Mouse (Mus musculus): Measurements from ENCODE around the gene Parvg. TPM values are rescaled to one million over a fixed set of nuclear protein-coding genes. Genes with fewer than 3 reads are reported as not detected.

Parvg gene
- polyA plus RNA-seq, 1 experiment from 2014 or later: 14.8 TPM

GRCm38 (mm10) chr15:84351915-84352844 lies 28.4 kb downstream of the Parvg start:
- ATAC-seq (ENCODE audit: low read depth): no peak

GRCm38 (mm10) chr15:84355081-84355480 lies 31.3 kb downstream of the Parvg start:
- WGBS (ENCODE audit: insufficient replicate concordance): 23% methylated on average over 5 of the region's 5 CpGs

More at GRCm38 (mm10) chr15:84351915-84352844, 28.4 kb downstream of the Parvg start:
- Histone ChIP-seq H3K27ac (ENCODE audit: low read length) (no peak overlapping the region), H3K27me3 (ENCODE audit: control insufficient read depth, insufficient read depth, low read depth, low read length) (no peaks in the 10 kb centered on the region), H3K4me2 (ENCODE audit: low read depth, low read length) (no peak overlapping the region), H3K9me3 (replicated peaks; ENCODE audit: control insufficient read depth, low read length) (0 out of 2 replicates have a peak, but pooled peaks cover 3% of the 10 kb centered on the region), H3K9ac (ENCODE audit: low read depth, low read length) (no peak overlapping the region), H3K4me1 (ENCODE audit: control insufficient read depth, low read depth, low read length) (no peaks in the 10 kb centered on the region; the same call in none of the 2 replicates), H3K4me3 (ENCODE audit: low read depth, low read length) (no peak overlapping the region), H3K36me3 (ENCODE audit: control insufficient read depth, insufficient read depth) (no peaks in the 10 kb centered on the region)
- WGBS (ENCODE audit: insufficient replicate concordance): 65% methylated on average over 21 of the region's 21 CpGs

GRCm38 (mm10) chr15:84364746-84365145 lies 40.9 kb downstream of the Parvg start:
- H3K9ac ChIP-seq (ENCODE audit: low read depth, low read length): no peak overlapping the region

More at GRCm38 (mm10) chr15:84355081-84355480, 31.3 kb downstream of the Parvg start:
- H3K9me3 ChIP-seq (replicated peaks; ENCODE audit: control insufficient read depth, low read length): no peaks in the 10 kb centered on the region
- H3K4me2 ChIP-seq (ENCODE audit: low read depth, low read length): no peak overlapping the region
- H3K4me3 ChIP-seq (ENCODE audit: low read depth, low read length): no peak overlapping the region
- no peak for ATAC-seq (ENCODE audit: low read depth)
- H3K4me1 ChIP-seq (ENCODE audit: control insufficient read depth, low read depth, low read length): no peaks in the 10 kb centered on the region; the same call in none of the 2 replicates
- H3K36me3 ChIP-seq (ENCODE audit: control insufficient read depth, insufficient read depth): no peaks in the 10 kb centered on the region
- H3K27me3 ChIP-seq (ENCODE audit: control insufficient read depth, insufficient read depth, low read depth, low read length): no peaks in the 10 kb centered on the region
- no peak overlapping the region for H3K27ac ChIP-seq (ENCODE audit: low read length)
- H3K9ac ChIP-seq (ENCODE audit: low read depth, low read length): no peak overlapping the region

DNA sequence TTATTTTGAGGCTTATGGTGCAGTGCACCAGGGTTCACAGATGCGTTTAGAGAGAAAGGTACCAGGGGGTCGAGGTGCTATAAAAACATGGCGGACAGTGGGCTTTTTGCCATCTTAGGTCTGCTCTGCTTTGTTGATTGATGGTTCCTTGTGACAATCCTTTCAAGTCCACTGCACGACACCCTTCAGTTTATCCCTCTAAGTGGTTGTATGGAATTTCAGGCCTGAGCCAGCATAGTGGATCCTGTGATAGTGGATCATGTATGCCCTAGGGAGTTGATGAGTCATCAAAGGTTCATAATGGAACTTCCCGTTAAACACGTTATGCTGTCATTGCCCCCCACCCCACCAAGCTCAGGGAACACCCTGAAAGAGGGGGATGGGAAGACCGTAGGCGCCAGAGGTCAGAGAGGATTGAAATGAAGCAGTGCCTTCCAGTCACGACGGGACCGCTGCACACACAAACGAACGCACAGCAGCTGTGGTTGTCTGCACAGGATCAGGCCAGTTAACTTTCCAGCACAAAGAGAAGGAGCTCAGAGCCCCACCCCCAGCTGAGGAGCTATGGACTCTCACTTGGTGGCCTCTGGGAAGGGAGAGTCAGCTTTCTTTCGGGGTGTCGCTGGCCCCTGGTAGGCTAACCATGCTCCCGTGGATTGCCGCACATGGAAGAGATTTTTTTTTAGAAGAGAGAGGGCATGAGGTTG lies 42.0 kb downstream of the Parvg start:
- Histone ChIP-seq H3K9ac (ENCODE audit: low read depth, low read length) (no peak overlapping the region), H3K36me3 (ENCODE audit: control insufficient read depth, insufficient read depth) (no peaks in the 10 kb centered on the region), H3K4me1 (ENCODE audit: control insufficient read depth, low read depth, low read length) (no peaks in the 10 kb centered on the region), H3K4me3 (ENCODE audit: low read depth, low read length) (no peak overlapping the region), H3K27ac (ENCODE audit: low read length) (no peak overlapping the region), H3K27me3 (ENCODE audit: control insufficient read depth, insufficient read depth, low read depth, low read length) (no peaks in the 10 kb centered on the region), H3K9me3 (replicated peaks; ENCODE audit: control insufficient read depth, low read length) (no peaks in the 10 kb centered on the region), H3K4me2 (ENCODE audit: low read depth, low read length) (no peak overlapping the region)
- no peak for ATAC-seq (ENCODE audit: low read depth)
- 75% methylated on average over 17 of the region's 17 CpGs for WGBS (ENCODE audit: insufficient replicate concordance)

More at GRCm38 (mm10) chr15:84364746-84365145, 40.9 kb downstream of the Parvg start:
- Histone ChIP-seq H3K4me1 (ENCODE audit: control insufficient read depth, low read depth, low read length) (no peaks in the 10 kb centered on the region), H3K9me3 (replicated peaks; ENCODE audit: control insufficient read depth, low read length) (no peaks in the 10 kb centered on the region), H3K36me3 (ENCODE audit: control insufficient read depth, insufficient read depth) (no peaks in the 10 kb centered on the region), H3K27me3 (ENCODE audit: control insufficient read depth, insufficient read depth, low read depth, low read length) (no peaks in the 10 kb centered on the region), H3K4me3 (ENCODE audit: low read depth, low read length) (no peak overlapping the region), H3K27ac (ENCODE audit: low read length) (no peak overlapping the region), H3K4me2 (ENCODE audit: low read depth, low read length) (no peak overlapping the region)
- ATAC-seq (ENCODE audit: low read depth): no peak
- WGBS (ENCODE audit: insufficient replicate concordance): 62% methylated on average over 3 of the region's 3 CpGs

DNA sequence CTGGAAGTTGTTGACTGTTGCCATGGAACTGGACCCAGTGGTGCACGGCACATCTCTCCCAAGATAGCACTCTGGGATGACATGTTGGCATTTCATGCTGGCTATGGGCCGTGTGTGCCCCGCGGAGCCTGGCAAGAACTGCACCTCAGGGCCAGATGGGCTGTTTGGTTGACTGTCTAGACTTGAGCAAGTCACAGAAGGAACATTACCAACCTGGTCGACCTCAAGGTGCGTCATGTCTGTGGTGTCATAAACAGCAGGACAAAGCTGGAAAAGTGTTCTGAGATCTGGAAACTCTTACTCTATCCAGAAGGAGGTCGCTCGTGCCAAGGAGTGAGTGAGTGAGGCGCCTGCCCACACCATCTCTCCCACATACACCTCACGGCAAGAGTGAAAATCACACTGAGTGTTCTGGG lies 42.8 kb downstream of the Parvg start:
- WGBS (ENCODE audit: insufficient replicate concordance): 69% methylated on average over 10 of the region's 10 CpGs
- ATAC-seq (ENCODE audit: low read depth): no peak
- Histone ChIP-seq H3K4me2 (ENCODE audit: low read depth, low read length) (no peak overlapping the region), H3K4me1 (ENCODE audit: control insufficient read depth, low read depth, low read length) (no peaks in the 10 kb centered on the region), H3K9ac (ENCODE audit: low read depth, low read length) (no peak overlapping the region), H3K27ac (ENCODE audit: low read length) (no peak overlapping the region), H3K9me3 (replicated peaks; ENCODE audit: control insufficient read depth, low read length) (no peaks in the 10 kb centered on the region), H3K36me3 (ENCODE audit: control insufficient read depth, insufficient read depth) (no peaks in the 10 kb centered on the region), H3K4me3 (ENCODE audit: low read depth, low read length) (no peak overlapping the region), H3K27me3 (ENCODE audit: control insufficient read depth, insufficient read depth, low read depth, low read length) (no peaks in the 10 kb centered on the region)

DNA sequence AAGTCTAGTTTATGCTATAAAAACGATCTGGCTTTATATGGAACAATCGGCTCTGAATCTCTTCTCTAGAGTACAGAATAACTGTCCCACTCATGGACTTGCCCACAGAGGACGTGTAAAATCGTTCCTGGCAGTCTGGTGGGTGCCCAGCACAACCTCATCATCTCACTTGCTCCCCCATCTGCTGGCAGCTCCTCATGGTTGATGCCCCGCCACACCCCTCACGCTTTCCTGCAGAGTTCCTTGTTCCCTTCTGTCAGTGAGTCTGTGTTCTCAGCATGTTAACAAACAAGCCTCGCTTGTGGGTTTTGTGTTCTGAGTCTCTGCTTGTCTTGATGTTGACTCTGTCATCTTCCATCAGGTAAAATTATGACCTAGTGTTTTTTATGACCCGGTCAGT lies 43.6 kb downstream of the Parvg start:
- H3K36me3 ChIP-seq (ENCODE audit: control insufficient read depth, insufficient read depth): no peaks in the 10 kb centered on the region
- H3K4me3 ChIP-seq (ENCODE audit: low read depth, low read length): no peak overlapping the region
- H3K9ac ChIP-seq (ENCODE audit: low read depth, low read length): no peak overlapping the region
- ATAC-seq (ENCODE audit: low read depth): no peak
- H3K4me2 ChIP-seq (ENCODE audit: low read depth, low read length): no peak overlapping the region
- WGBS (ENCODE audit: insufficient replicate concordance): 52% methylated on average over 8 of the region's 8 CpGs
- no peaks in the 10 kb centered on the region for H3K9me3 ChIP-seq (replicated peaks; ENCODE audit: control insufficient read depth, low read length)
- H3K27ac ChIP-seq (ENCODE audit: low read length): no peak overlapping the region
- no peaks in the 10 kb centered on the region for H3K4me1 ChIP-seq (ENCODE audit: control insufficient read depth, low read depth, low read length)
- H3K27me3 ChIP-seq (ENCODE audit: control insufficient read depth, insufficient read depth, low read depth, low read length): no peaks in the 10 kb centered on the region

- H3K36me3 ChIP-seq (ENCODE audit: control insufficient read depth, insufficient read depth): no peaks in the 10 kb centered on the region
- WGBS (ENCODE audit: insufficient replicate concordance): 63% methylated on average over 5 of the region's 5 CpGs
Measured at GRCm38 (mm10) chr15:84372801-84373200, 49.0 kb downstream of the Parvg start.

DNA sequence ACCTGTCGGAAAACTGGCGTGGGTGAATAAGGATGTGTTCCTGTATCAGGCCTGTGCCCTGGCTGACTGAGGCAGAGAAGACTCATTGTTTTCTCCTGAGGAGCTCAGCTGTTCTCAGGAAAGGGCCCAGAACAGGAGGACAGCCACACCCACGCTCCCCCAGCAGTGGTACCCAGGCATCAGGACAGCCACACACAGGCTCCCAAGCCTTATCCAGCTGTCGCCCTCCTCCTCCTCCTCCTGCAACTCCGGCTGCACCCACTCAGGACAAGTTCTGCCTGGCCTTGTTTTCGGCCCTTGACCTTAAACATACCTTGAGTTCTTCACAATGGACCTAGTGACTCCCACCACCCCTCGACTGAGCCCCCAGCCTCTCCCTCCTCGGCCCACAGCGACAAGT lies 54.9 kb downstream of the Parvg start:
- Histone ChIP-seq H3K9ac (ENCODE audit: low read depth, low read length) (no peak overlapping the region), H3K36me3 (ENCODE audit: control insufficient read depth, insufficient read depth) (no peaks in the 10 kb centered on the region), H3K4me1 (ENCODE audit: control insufficient read depth, low read depth, low read length) (no peaks in the 10 kb centered on the region), H3K9me3 (replicated peaks; ENCODE audit: control insufficient read depth, low read length) (0 out of 2 replicates have a peak, but pooled peaks cover 4% of the 10 kb centered on the region), H3K27me3 (ENCODE audit: control insufficient read depth, insufficient read depth, low read depth, low read length) (no peaks in the 10 kb centered on the region), H3K27ac (ENCODE audit: low read length) (no peak overlapping the region), H3K4me2 (ENCODE audit: low read depth, low read length) (no peak overlapping the region), H3K4me3 (ENCODE audit: low read depth, low read length) (no peak overlapping the region)
- ATAC-seq (ENCODE audit: low read depth): no peak
- WGBS (ENCODE audit: insufficient replicate concordance): 67% methylated on average over 9 of the region's 9 CpGs

More at GRCm38 (mm10) chr15:84372801-84373200, 49.0 kb downstream of the Parvg start:
- H3K9ac ChIP-seq (ENCODE audit: low read depth, low read length): no peak overlapping the region
- H3K4me1 ChIP-seq (ENCODE audit: control insufficient read depth, low read depth, low read length): no peaks in the 10 kb centered on the region
- H3K9me3 ChIP-seq (replicated peaks; ENCODE audit: control insufficient read depth, low read length): 0 out of 2 replicates have a peak, but pooled peaks cover 4% of the 10 kb centered on the region
- no peak overlapping the region for H3K4me3 ChIP-seq (ENCODE audit: low read depth, low read length)
- H3K27me3 ChIP-seq (ENCODE audit: control insufficient read depth, insufficient read depth, low read depth, low read length): no peaks in the 10 kb centered on the region
- ATAC-seq (ENCODE audit: low read depth): no peak
- H3K27ac ChIP-seq (ENCODE audit: low read length): no peak overlapping the region
- H3K4me2 ChIP-seq (ENCODE audit: low read depth, low read length): no peak overlapping the region
